Mouse (Mus musculus): ENCODE results near the gene Trip4.

DNA sequence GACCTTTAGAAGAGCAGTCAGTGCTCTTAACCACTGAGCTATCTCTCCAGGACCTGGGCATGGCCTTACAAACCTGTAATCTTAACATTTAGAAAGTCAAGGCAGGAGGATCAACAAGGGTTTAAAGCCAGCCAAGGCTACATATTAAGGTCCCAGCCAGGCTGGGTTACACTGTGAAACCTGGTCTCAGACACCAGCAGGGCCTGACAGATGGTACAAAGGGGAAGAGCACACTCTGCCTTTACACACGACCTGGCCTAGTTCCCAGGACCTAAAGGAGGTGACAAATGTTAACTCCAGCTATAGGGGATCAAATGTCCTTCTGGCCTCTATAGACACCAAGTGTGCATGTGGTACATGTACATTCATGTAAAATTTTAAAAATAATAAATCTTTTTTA is 48.9 kb downstream of the Trip4 start:
- TF ChIP-seq POLR2A (IDR thresholded peaks at IDR 0.05; ENCODE audit: insufficient read depth, low read depth, low read length) (no peak), CTCF (IDR thresholded peaks at IDR 0.05; ENCODE audit: insufficient read depth, low read depth, low read length) (no peak)

Data from olfactory bulb, adult 2 months (tissue).